Mouse (Mus musculus) G1E (cell line): ENCODE results near the gene Dbh.

Experiments used
- CTCF ChIP-seq: IDR thresholded peaks from 2 replicates; pipeline ENCODE4 v1.5.1; 2012; ENCODE audit warnings: low read depth, low read length, inconsistent platforms, mixed read lengths
- GATA1 ChIP-seq: IDR thresholded peaks from 2 replicates; pipeline ENCODE4 v1.6.1; 2012; ENCODE audit warnings: borderline replicate concordance, low read length, inconsistent platforms, mixed read lengths
- POLR2AphosphoS5 ChIP-seq: IDR thresholded peaks from 2 replicates; pipeline ENCODE4 v1.6.1; 2012; ENCODE audit warnings: low read depth, low read length, inconsistent platforms; ENCODE audit not compliant: insufficient replicate concordance
- TAL1 ChIP-seq: conservative IDR thresholded peaks from 2 replicates; pipeline ENCODE4 v1.6.1; 2012; ENCODE audit warnings: low read depth, low read length, inconsistent platforms, mixed read lengths

GRCm38 (mm10) chr2:27181907-27182306 lies 16.9 kb downstream of the Dbh start:
- TF ChIP-seq POLR2AphosphoS5 (no peak), CTCF (no peak), GATA1 (no peak), TAL1 (no peak)
